ENCODE assay signal across 13 mouse cellular contexts in the genomic region with DNA sequence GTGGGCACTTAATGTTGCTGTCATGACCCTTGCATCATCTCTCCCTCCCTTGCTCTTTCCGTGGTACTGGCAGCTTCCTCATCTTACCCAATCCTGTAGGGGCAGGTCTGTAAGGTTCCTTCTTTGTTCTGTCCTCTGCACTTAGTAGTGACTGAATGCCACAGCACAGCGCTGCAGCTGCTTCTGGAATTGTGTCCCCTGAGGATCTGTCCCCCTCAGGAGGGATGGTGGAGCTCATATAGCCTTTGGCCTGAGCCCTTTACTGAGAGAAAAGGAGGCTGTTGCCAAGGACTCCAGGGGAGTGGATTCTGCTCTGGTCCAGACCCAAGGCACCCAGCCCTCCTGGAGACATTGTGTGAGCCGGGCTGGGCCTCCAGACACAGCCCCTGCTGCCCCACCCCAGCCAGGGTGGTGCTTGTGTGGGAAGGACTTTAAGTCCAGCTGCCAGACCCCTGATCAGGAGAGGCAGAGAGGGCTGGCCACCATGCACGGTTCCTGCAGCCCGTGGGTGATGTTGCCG. TPM values are rescaled to one million over a fixed set of nuclear protein-coding genes. Genes with fewer than 3 reads are reported as not detected.
A peak's percentile ranks its signal among the peaks of the same experiment; 100 is the strongest.
DNase-seq lines count a peak whose midpoint lies in the region; ATAC-seq and TF ChIP-seq lines count a peak whose summit lies in the region.
"Had no signal": no experiment of that assay in that cellular context is flagged by ENCODE, and none has a peak within 500 bp of the region (broad histone marks: within the 10 kb centered on the region; RNA-seq: fewer than 3 reads in every experiment).

No protein-coding gene starts in this region.

- 40% methylated on average over 5 of the region's 6 CpGs for WGBS in lung, postnatal 0 days
- WGBS in forebrain, postnatal 0 days, result 61% methylated on average over 6 of the region's 6 CpGs

- no peak overlapping the region for H3K4me2 ChIP-seq in lung, postnatal 0 days (replicated peaks; ENCODE audit: low read depth, low read length)
- no peak overlapping the region for H3K4me2 ChIP-seq in forebrain, postnatal 0 days (ENCODE audit: low read depth)
- H3K4me2 ChIP-seq: hindbrain, embryonic 14.5 days; neural tube, embryonic 12.5 days had no signal

- peak overlapping the region; percentile 68 for H3K27ac ChIP-seq in gastrocnemius, adult 2 months
- H3K27ac ChIP-seq in lung, postnatal 0 days (ENCODE audit: low read length), result no peak overlapping the region
- H3K27ac ChIP-seq in forebrain, postnatal 0 days (ENCODE audit: low read depth, low read length), result no peak overlapping the region
- H3K27ac ChIP-seq: hindbrain, embryonic 14.5 days; macrophage; neural tube, embryonic 12.5 days had no signal

- ATAC-seq in lung, postnatal 0 days, result no peak
- ATAC-seq in monocyte, adult 5-6 weeks (replicated peaks; ENCODE audit: insufficient number of reproducible peaks, low FRiP score, low TSS enrichment, poor library complexity, severe bottlenecking), result peak; percentile 86
- no peak for ATAC-seq in forebrain, postnatal 0 days

- intact Hi-C loops in gastrocnemius, adult 2 months (cut with DNase I), result no loop called here

- TF ChIP-seq CTCF in gastrocnemius, adult 2 months (IDR thresholded peaks at IDR 0.05), result no peak
- TF ChIP-seq CTCF in lung, postnatal 0 days (IDR thresholded peaks at IDR 0.05), result no peak
- no peak for TF ChIP-seq CTCF in forebrain, postnatal 0 days (IDR thresholded peaks at IDR 0.05; ENCODE audit: low read depth)

- TF ChIP-seq EP300 in lung, postnatal 0 days (IDR thresholded peaks at IDR 0.05), result no peak

- no peaks in the 10 kb centered on the region for H3K9me3 ChIP-seq in lung, postnatal 0 days (ENCODE audit: low read length)
- no peaks in the 10 kb centered on the region for H3K9me3 ChIP-seq in forebrain, postnatal 0 days (ENCODE audit: low read length)
- H3K9me3 ChIP-seq: neural tube, embryonic 12.5 days had no signal

- H3K27me3 ChIP-seq in lung, postnatal 0 days (replicated peaks; ENCODE audit: insufficient read depth, low read length), result no peaks in the 10 kb centered on the region; the same call in 1 of the 2 replicates
- no peaks in the 10 kb centered on the region for H3K27me3 ChIP-seq in forebrain, postnatal 0 days (ENCODE audit: insufficient read depth, low read length)

- no peaks in the 10 kb centered on the region for H3K36me3 ChIP-seq in lung, postnatal 0 days (ENCODE audit: insufficient read depth, low read length)
- no peaks in the 10 kb centered on the region for H3K36me3 ChIP-seq in forebrain, postnatal 0 days (ENCODE audit: insufficient read depth)
- H3K36me3 ChIP-seq: neural tube, embryonic 12.5 days had no signal

- peak; percentile 69 for DNase-seq in gastrocnemius, adult 2 months
- DNase-seq in gastrocnemius, postnatal 10 days, result no peak
- DNase-seq in lung, postnatal 0 days (ENCODE audit: low spot score), result peak; percentile 32
- no peak for DNase-seq in lung, postnatal 10 days
- DNase-seq in gastrocnemius, postnatal 25 days, result peak; percentile 56
- DNase-seq in ovary, postnatal 14 days (ENCODE audit: low spot score), result no peak
- no peak for DNase-seq in forebrain, postnatal 0 days
- DNase-seq: adrenal gland, postnatal 25 days; cerebellum, adult 11-12 months had no signal

- H3K4me1 ChIP-seq in lung, postnatal 0 days (ENCODE audit: insufficient read depth, low read depth, low read length), result no peaks in the 10 kb centered on the region
- H3K4me1 ChIP-seq in forebrain, postnatal 0 days (ENCODE audit: insufficient read depth), result no peaks in the 10 kb centered on the region

- peak overlapping the region; percentile 60 for H3K4me3 ChIP-seq in gastrocnemius, adult 2 months
- H3K4me3 ChIP-seq in lung, postnatal 0 days (ENCODE audit: low read depth, low read length), result no peak overlapping the region
- no peak overlapping the region for H3K4me3 ChIP-seq in forebrain, postnatal 0 days (ENCODE audit: low read depth, low read length)
- H3K4me3 ChIP-seq: neural tube, embryonic 12.5 days had no signal

- H3K9ac ChIP-seq in lung, postnatal 0 days (replicated peaks; ENCODE audit: low read depth), result no peak overlapping the region
- no peak overlapping the region for H3K9ac ChIP-seq in forebrain, postnatal 0 days
- H3K9ac ChIP-seq: hindbrain, embryonic 14.5 days; neural tube, embryonic 12.5 days had no signal

RNA-seq across cellular contexts. Expression of a gene that starts 1.3 kb away (rescaled TPM):
- total RNA-seq in gastrocnemius, adult 2 months (2021), result 10 to 100 TPM; 21.9 to 52.6 TPM
- 10 to 100 TPM; 38.8 to 45.1 TPM for total RNA-seq in gastrocnemius, postnatal 10 days (2021)
- polyA plus RNA-seq in lung, postnatal 0 days (2015; fragmentation: Nextera tagmentation; extraction: Ambion mirVana), result 2.2 and 2.8 TPM in 2 replicates
- 10 to 100 TPM; 27.9 to 47.2 TPM for total RNA-seq in gastrocnemius, postnatal 25 days (2021)
- total RNA-seq in monocyte, adult 5-6 weeks (2017), result 16.9 to 37.3 TPM (median 22.0 TPM) in 3 replicates
- 3.5 and 5.7 TPM in 2 replicates for total RNA-seq in forebrain, postnatal 0 days (2014; rRNA removed)
- polyA plus RNA-seq in forebrain, postnatal 0 days (2015; fragmentation: Nextera tagmentation; extraction: Ambion mirVana), result 1.7 and 2.0 TPM in 2 replicates

RNA-seq across cellular contexts. Expression of a gene that starts 28.9 kb away (rescaled TPM):
- total RNA-seq in gastrocnemius, adult 2 months (2021), result 100 to 1,000 TPM in 1 of 2 experiments, 10 to 100 TPM in 1; 78.5 to 109 TPM
- total RNA-seq in gastrocnemius, postnatal 10 days (2021), result 100 to 1,000 TPM; 197 to 221 TPM
- 342 and 350 TPM in 2 replicates for polyA plus RNA-seq in lung, postnatal 0 days (2015; fragmentation: Nextera tagmentation; extraction: Ambion mirVana)
- 100 to 1,000 TPM; 104 to 106 TPM for total RNA-seq in gastrocnemius, postnatal 25 days (2021)
- 56.3 to 71.0 TPM (median 67.0 TPM) in 3 replicates for total RNA-seq in monocyte, adult 5-6 weeks (2017)
- 556 and 595 TPM in 2 replicates for total RNA-seq in forebrain, postnatal 0 days (2014; rRNA removed)
- polyA plus RNA-seq in forebrain, postnatal 0 days (2015; fragmentation: Nextera tagmentation; extraction: Ambion mirVana), result 459 and 504 TPM in 2 replicates

RNA-seq across cellular contexts. Expression of a gene that starts 41.9 kb away (rescaled TPM):
- 1 to 10 TPM in 1 of 2 experiments, under 1 TPM in 1; 0.74 to 1.1 TPM for total RNA-seq in gastrocnemius, adult 2 months (2021)
- 1 to 10 TPM; 3.5 to 3.9 TPM for total RNA-seq in gastrocnemius, postnatal 10 days (2021)
- 11.9 and 14.2 TPM in 2 replicates for polyA plus RNA-seq in lung, postnatal 0 days (2015; fragmentation: Nextera tagmentation; extraction: Ambion mirVana)
- 1 to 10 TPM; 1.2 to 1.6 TPM for total RNA-seq in gastrocnemius, postnatal 25 days (2021)
- 76.8 to 91.0 TPM (median 79.1 TPM) in 3 replicates for total RNA-seq in monocyte, adult 5-6 weeks (2017)
- total RNA-seq in forebrain, postnatal 0 days (2014; rRNA removed), result 15.9 and 17.3 TPM in 2 replicates
- polyA plus RNA-seq in forebrain, postnatal 0 days (2015; fragmentation: Nextera tagmentation; extraction: Ambion mirVana), result 9.2 and 14.1 TPM in 2 replicates

RNA-seq across cellular contexts. Expression of a gene that starts 50.2 kb away (rescaled TPM):
- total RNA-seq in gastrocnemius, adult 2 months (2021), result 100 to 1,000 TPM; 110 to 121 TPM
- total RNA-seq in gastrocnemius, postnatal 10 days (2021), result 100 to 1,000 TPM; 115 to 118 TPM
- 105 and 109 TPM in 2 replicates for polyA plus RNA-seq in lung, postnatal 0 days (2015; fragmentation: Nextera tagmentation; extraction: Ambion mirVana)
- 100 to 1,000 TPM; 102 to 122 TPM for total RNA-seq in gastrocnemius, postnatal 25 days (2021)
- 67.0 to 84.4 TPM (median 75.3 TPM) in 3 replicates for total RNA-seq in monocyte, adult 5-6 weeks (2017)
- 121 and 128 TPM in 2 replicates for total RNA-seq in forebrain, postnatal 0 days (2014; rRNA removed)
- 153 and 174 TPM in 2 replicates for polyA plus RNA-seq in forebrain, postnatal 0 days (2015; fragmentation: Nextera tagmentation; extraction: Ambion mirVana)

RNA-seq across cellular contexts. Expression of a gene that starts 54.8 kb away (rescaled TPM):
- 1 to 10 TPM; 5.1 to 7.3 TPM for total RNA-seq in gastrocnemius, adult 2 months (2021)
- 10 to 100 TPM; 11.4 to 12.4 TPM for total RNA-seq in gastrocnemius, postnatal 10 days (2021)
- 39.7 and 44.5 TPM in 2 replicates for polyA plus RNA-seq in lung, postnatal 0 days (2015; fragmentation: Nextera tagmentation; extraction: Ambion mirVana)
- total RNA-seq in gastrocnemius, postnatal 25 days (2021), result 1 to 10 TPM; 7.8 TPM
- 12.7 to 24.2 TPM (median 17.9 TPM) in 3 replicates for total RNA-seq in monocyte, adult 5-6 weeks (2017)
- total RNA-seq in forebrain, postnatal 0 days (2014; rRNA removed), result 67.8 and 79.7 TPM in 2 replicates
- polyA plus RNA-seq in forebrain, postnatal 0 days (2015; fragmentation: Nextera tagmentation; extraction: Ambion mirVana), result 103 and 106 TPM in 2 replicates

Comparison
In these comparisons a context has a peak if more than half of its experiments do, and no peak if none do; other contexts are left out.
1. DNase-seq: peak in gastrocnemius, adult 2 months (single experiment), lung, postnatal 0 days (single experiment) and gastrocnemius, postnatal 25 days (single experiment); none in gastrocnemius, postnatal 10 days (single experiment), lung, postnatal 10 days (single experiment), ovary, postnatal 14 days (single experiment) and forebrain, postnatal 0 days (single experiment).